Mouse (Mus musculus): ENCODE measurements around the gene Wee1. TPM values are rescaled to one million over a fixed set of nuclear protein-coding genes. Genes with fewer than 3 reads are reported as not detected.

The Wee1 gene
- polyA plus RNA-seq, 1 experiment = 4.6 TPM

- no peaks in the 10 kb centered on the region for H3K79me2 ChIP-seq (ENCODE audit: control insufficient read depth, insufficient read depth)
- H3K4me3 ChIP-seq = no peak overlapping the region
- no peak overlapping the region for H3ac ChIP-seq (ENCODE audit: control insufficient read depth, insufficient read length)
- H3K27me3 ChIP-seq (ENCODE audit: control insufficient read depth, insufficient read depth, insufficient read length) = no peaks in the 10 kb centered on the region
- TF ChIP-seq POLR2A (IDR thresholded peaks at IDR 0.05; ENCODE audit: insufficient read length, low read depth) (no peak), REST (IDR thresholded peaks at IDR 0.05; ENCODE audit: insufficient read depth, insufficient read length) (no peak), MYOG (IDR thresholded peaks at IDR 0.05; ENCODE audit: control insufficient read depth in 1 of 3, insufficient read depth in 1 of 3, insufficient read length in 2 of 3, low read depth in 2 of 3) (no peak), POLR2AphosphoS2 (IDR thresholded peaks at IDR 0.05; ENCODE audit: insufficient read length, low read depth) (no peak), TCF3 (IDR thresholded peaks at IDR 0.05; ENCODE audit: insufficient read length, low read depth) (no peak), MYOD1 (IDR thresholded peaks at IDR 0.05; ENCODE audit: control insufficient read depth in 1 of 3, insufficient read length in 2 of 3, low read depth in 2 of 3) (no peak), E2F4 (IDR thresholded peaks at IDR 0.05; ENCODE audit: insufficient read depth) (no peak), TCF12 (IDR thresholded peaks at IDR 0.05; ENCODE audit: insufficient read depth, poor library complexity, severe bottlenecking) (no peak), USF1 (IDR thresholded peaks at IDR 0.05; ENCODE audit: low read depth) (no peak), CEBPB (IDR thresholded peaks at IDR 0.05; ENCODE audit: insufficient read depth, poor library complexity, severe bottlenecking) (no peak), MAX (IDR thresholded peaks at IDR 0.05; ENCODE audit: low read depth) (no peak), SRF (IDR thresholded peaks at IDR 0.05; ENCODE audit: control insufficient read depth, insufficient read length, low read depth) (no peak)
- H3K4me2 ChIP-seq (ENCODE audit: low read depth) = no peak overlapping the region
- no peaks in the 10 kb centered on the region for H3K36me3 ChIP-seq (ENCODE audit: control insufficient read depth, insufficient read depth)
Observed at GRCm38 (mm10) chr7:110160601-110161000, 38.8 kb downstream of the Wee1 start.

- no peaks in the 10 kb centered on the region for H3K79me2 ChIP-seq (ENCODE audit: control insufficient read depth, insufficient read depth)
- H3K4me3 ChIP-seq = no peak overlapping the region
- no peak overlapping the region for H3K4me2 ChIP-seq (ENCODE audit: low read depth)
- no peak for TF ChIP-seq CEBPB (IDR thresholded peaks at IDR 0.05; ENCODE audit: insufficient read depth, poor library complexity, severe bottlenecking)
- TF ChIP-seq POLR2AphosphoS2 (IDR thresholded peaks at IDR 0.05; ENCODE audit: insufficient read length, low read depth) = no peak
- TF ChIP-seq TCF12 (IDR thresholded peaks at IDR 0.05; ENCODE audit: insufficient read depth, poor library complexity, severe bottlenecking) = no peak
- TF ChIP-seq SRF (IDR thresholded peaks at IDR 0.05; ENCODE audit: control insufficient read depth, insufficient read length, low read depth) = no peak
- no peak for TF ChIP-seq E2F4 (IDR thresholded peaks at IDR 0.05; ENCODE audit: insufficient read depth)
- no peak for TF ChIP-seq REST (IDR thresholded peaks at IDR 0.05; ENCODE audit: insufficient read depth, insufficient read length)
- no peak for TF ChIP-seq USF1 (IDR thresholded peaks at IDR 0.05; ENCODE audit: low read depth)
- TF ChIP-seq TCF3 (IDR thresholded peaks at IDR 0.05; ENCODE audit: insufficient read length, low read depth) = no peak
- TF ChIP-seq MAX (IDR thresholded peaks at IDR 0.05; ENCODE audit: low read depth) = no peak
- no peaks in the 10 kb centered on the region for H3K27me3 ChIP-seq (ENCODE audit: control insufficient read depth, insufficient read depth, insufficient read length)
- no peaks in the 10 kb centered on the region for H3K36me3 ChIP-seq (ENCODE audit: control insufficient read depth, insufficient read depth)
- no peak overlapping the region for H3ac ChIP-seq (ENCODE audit: control insufficient read depth, insufficient read length)
Observed at GRCm38 (mm10) chr7:110163024-110163423, 41.2 kb downstream of the Wee1 start.

GRCm38 (mm10) chr7:110164103-110164681, 42.3 kb downstream of the Wee1 start:
- H3K4me2 ChIP-seq (ENCODE audit: low read depth) = peak overlapping the region; percentile 99
- H3K79me2 ChIP-seq (ENCODE audit: control insufficient read depth, insufficient read depth) = no peaks in the 10 kb centered on the region
- H3ac ChIP-seq (ENCODE audit: control insufficient read depth, insufficient read length) = peak overlapping the region; percentile 20

GRCm38 (mm10) chr7:110164712-110165122, 42.9 kb downstream of the Wee1 start:
- Histone ChIP-seq H3K79me2 (ENCODE audit: control insufficient read depth, insufficient read depth) (no peaks in the 10 kb centered on the region), H3K4me2 (ENCODE audit: low read depth) (peak overlapping the region; percentile 99), H3K36me3 (ENCODE audit: control insufficient read depth, insufficient read depth) (no peaks in the 10 kb centered on the region), H3K4me3 (peak overlapping the region; percentile 50), H3ac (ENCODE audit: control insufficient read depth, insufficient read length) (peak overlapping the region; percentile 20), H3K27me3 (ENCODE audit: control insufficient read depth, insufficient read depth, insufficient read length) (no peaks in the 10 kb centered on the region)
- TF ChIP-seq POLR2AphosphoS2 (IDR thresholded peaks at IDR 0.05; ENCODE audit: insufficient read length, low read depth) = peak; percentile 89
- no peak for TF ChIP-seq REST (IDR thresholded peaks at IDR 0.05; ENCODE audit: insufficient read depth, insufficient read length)
- peak; percentile 75 for TF ChIP-seq POLR2A (IDR thresholded peaks at IDR 0.05; ENCODE audit: insufficient read length, low read depth)
- TF ChIP-seq MYOD1 (IDR thresholded peaks at IDR 0.05; ENCODE audit: control insufficient read depth in 1 of 3, insufficient read length in 2 of 3, low read depth in 2 of 3) = peak; percentile 48 to 78 (median 72)
- no peak for TF ChIP-seq TCF3 (IDR thresholded peaks at IDR 0.05; ENCODE audit: insufficient read length, low read depth)
- TF ChIP-seq SRF (IDR thresholded peaks at IDR 0.05; ENCODE audit: control insufficient read depth, insufficient read length, low read depth) = no peak
- no peak for TF ChIP-seq USF1 (IDR thresholded peaks at IDR 0.05; ENCODE audit: low read depth)
- no peak for TF ChIP-seq CEBPB (IDR thresholded peaks at IDR 0.05; ENCODE audit: insufficient read depth, poor library complexity, severe bottlenecking)
- peak; percentile 32 to 71 (median 54) for TF ChIP-seq MYOG (IDR thresholded peaks at IDR 0.05; ENCODE audit: control insufficient read depth in 1 of 3, insufficient read depth in 1 of 3, insufficient read length in 2 of 3, low read depth in 2 of 3)
- TF ChIP-seq E2F4 (IDR thresholded peaks at IDR 0.05; ENCODE audit: insufficient read depth) = no peak
- TF ChIP-seq MAX (IDR thresholded peaks at IDR 0.05; ENCODE audit: low read depth) = no peak
- TF ChIP-seq TCF12 (IDR thresholded peaks at IDR 0.05; ENCODE audit: insufficient read depth, poor library complexity, severe bottlenecking) = no peak

More at GRCm38 (mm10) chr7:110164103-110164681, 42.3 kb downstream of the Wee1 start:
- Histone ChIP-seq H3K4me3 (peak overlapping the region; percentile 50), H3K27me3 (ENCODE audit: control insufficient read depth, insufficient read depth, insufficient read length) (no peaks in the 10 kb centered on the region), H3K36me3 (ENCODE audit: control insufficient read depth, insufficient read depth) (no peaks in the 10 kb centered on the region)
- TF ChIP-seq POLR2AphosphoS2 (IDR thresholded peaks at IDR 0.05; ENCODE audit: insufficient read length, low read depth) (no peak), TCF3 (IDR thresholded peaks at IDR 0.05; ENCODE audit: insufficient read length, low read depth) (no peak), POLR2A (IDR thresholded peaks at IDR 0.05; ENCODE audit: insufficient read length, low read depth) (peak; percentile 53), USF1 (IDR thresholded peaks at IDR 0.05; ENCODE audit: low read depth) (peak; percentile 79), MAX (IDR thresholded peaks at IDR 0.05; ENCODE audit: low read depth) (peak; percentile 90), MYOG (IDR thresholded peaks at IDR 0.05; ENCODE audit: control insufficient read depth in 1 of 3, insufficient read depth in 1 of 3, insufficient read length in 2 of 3, low read depth in 2 of 3) (no peak), MYOD1 (IDR thresholded peaks at IDR 0.05; ENCODE audit: control insufficient read depth in 1 of 3, insufficient read length in 2 of 3, low read depth in 2 of 3) (no peak), CEBPB (IDR thresholded peaks at IDR 0.05; ENCODE audit: insufficient read depth, poor library complexity, severe bottlenecking) (peak; percentile 63), SRF (IDR thresholded peaks at IDR 0.05; ENCODE audit: control insufficient read depth, insufficient read length, low read depth) (peak; percentile 97), E2F4 (IDR thresholded peaks at IDR 0.05; ENCODE audit: insufficient read depth) (no peak), TCF12 (IDR thresholded peaks at IDR 0.05; ENCODE audit: insufficient read depth, poor library complexity, severe bottlenecking) (no peak), REST (IDR thresholded peaks at IDR 0.05; ENCODE audit: insufficient read depth, insufficient read length) (no peak)
